Mouse (Mus musculus): ENCODE measurements at regions not wholly inside any gene's neighbourhood (a gene's known extent, or its start where the extent isn't known, plus 50 kb on each side); places are given as distances from the start of the nearest gene placed in this dataset.

DNA sequence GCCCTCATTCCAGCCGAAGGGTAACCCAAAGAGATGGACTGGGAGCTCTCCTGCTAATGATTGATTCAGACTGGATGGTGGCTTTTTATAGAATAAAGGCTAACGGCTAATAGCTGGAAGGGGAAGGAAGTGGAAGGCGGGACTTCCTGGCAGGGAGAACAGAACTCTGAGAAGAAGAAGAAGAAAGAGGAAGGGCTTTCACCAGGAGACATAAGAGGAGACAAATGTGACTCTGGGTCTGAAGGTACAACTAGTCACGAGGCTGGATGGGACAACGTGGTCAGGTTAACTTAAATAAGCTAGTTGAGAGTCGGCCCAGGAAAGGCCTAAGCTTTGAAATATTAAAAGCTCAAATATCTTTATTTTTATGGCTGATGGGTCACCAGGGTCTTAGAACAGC, 224.8 kb upstream of the Jarid2 start:
- no peak for DNase-seq (ENCODE audit: low spot score)

DNA sequence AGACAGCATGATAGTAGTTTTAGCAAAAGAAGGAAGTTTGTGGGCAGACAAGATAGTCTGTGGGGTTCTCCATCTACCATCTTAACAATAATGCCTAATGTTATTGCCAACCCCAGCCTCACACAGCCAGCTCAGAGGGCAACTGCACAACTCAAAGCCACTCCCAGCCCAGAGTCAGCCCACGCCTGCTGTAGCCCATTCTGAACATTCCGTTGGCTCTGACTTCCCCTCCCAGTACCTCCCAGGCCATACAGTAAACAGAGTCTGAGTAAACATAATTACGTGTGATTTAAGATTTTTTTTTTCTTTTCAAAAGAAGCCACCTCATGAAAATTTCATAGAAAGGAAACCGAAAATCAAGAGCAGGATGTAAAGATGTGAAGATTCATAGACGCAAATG, 222.3 kb upstream of the Jarid2 start:
- DNase-seq (ENCODE audit: low spot score), result no peak

DNA sequence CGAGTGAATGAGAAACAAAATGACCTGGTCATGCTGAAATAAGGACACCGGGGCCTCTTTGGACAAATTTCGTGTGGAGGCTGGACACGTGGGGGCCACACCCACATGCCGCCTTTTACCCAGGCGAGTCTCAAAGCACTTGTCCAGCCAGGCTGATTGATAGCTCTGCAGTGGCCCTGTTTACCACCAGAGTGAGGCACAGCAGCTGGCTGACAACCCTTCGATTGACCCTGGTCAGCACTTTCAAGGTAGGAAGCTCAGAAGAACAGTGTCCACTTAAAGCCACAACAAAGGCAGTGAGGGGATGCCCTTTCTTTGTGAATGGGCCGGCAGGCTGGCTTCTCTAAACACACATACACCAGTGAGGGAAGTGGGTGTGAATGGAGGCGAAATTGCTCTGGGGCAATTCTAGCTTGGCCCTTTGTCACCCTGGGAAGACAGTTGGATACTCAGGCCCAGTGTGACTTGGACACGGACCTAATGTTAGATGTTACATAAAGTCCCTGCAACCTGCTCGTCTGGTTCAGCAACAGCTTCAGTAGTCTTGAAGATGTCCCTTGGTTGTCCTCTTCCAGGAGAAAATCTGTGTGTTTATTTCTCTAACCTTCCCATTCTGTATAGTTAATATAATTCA, 219.6 kb upstream of the Jarid2 start:
- DNase-seq (ENCODE audit: low spot score), result no peak

DNA sequence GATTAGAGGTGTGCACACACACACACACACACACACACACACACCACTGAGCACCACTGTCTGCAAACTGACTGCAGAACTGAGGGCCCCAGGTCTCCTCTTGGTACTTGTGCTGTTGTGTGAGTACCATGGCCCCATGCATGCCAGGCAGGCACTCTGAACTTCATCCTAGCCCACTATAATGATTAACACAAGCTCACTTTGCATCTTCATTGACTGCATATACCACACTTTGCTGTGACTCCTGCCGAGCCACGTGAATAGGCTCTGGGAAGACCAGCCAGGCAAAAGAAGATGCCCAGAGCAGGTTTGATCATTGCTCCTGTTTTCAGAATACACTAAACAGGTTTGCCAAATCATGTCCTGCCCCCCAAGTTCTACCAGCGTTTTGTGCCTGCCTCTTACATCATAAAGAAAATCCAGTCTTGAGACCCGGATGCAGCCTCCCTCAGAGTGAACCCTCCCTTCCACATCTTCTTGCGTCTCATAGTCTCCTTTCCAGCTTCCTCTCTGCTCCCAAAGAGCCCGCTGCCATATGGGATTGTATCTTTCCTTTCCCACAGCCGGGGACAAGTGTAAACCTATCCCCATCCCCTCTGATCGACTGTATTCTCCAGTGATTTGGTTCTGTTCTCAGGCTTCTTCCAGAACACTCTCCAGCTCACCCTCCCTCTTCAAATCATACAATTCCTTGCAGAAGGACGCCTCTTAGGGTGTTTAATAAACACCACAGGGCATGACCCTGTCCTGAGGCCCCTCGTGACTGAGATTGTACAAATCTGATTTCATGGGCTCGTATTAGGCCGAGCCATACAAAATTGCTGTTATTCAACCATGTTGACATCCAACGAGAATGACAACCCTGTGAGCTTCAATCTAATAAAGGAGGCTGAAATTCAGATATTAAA, 215.6 kb upstream of the Jarid2 start:
- DNase-seq (ENCODE audit: low spot score), result no peak

DNA sequence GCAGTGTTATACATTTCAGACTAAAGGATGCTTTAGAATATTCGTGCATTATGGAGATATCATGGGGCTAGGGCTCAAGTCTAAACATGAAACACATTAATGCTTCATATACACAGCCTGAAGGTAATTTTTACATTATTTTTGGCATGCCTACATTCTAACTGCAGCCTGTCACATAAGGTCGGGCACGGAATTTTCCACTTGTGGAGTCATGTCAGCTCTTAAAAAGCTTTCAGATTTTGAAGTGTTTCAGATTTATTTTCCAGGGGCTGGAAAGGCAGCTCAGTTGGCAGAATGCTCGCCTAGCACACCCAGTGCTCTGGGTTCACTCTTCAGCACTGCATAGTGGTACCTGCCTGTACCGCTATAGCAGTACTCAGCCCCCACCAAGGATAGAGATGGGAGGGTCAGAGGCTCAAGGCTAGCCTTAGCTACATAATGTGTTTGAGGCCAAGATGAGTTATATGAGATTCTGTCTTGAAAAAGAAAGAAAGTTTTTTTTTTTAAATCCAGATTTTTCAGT, 214.6 kb upstream of the Jarid2 start:
- no peak for DNase-seq (ENCODE audit: low spot score)

DNA sequence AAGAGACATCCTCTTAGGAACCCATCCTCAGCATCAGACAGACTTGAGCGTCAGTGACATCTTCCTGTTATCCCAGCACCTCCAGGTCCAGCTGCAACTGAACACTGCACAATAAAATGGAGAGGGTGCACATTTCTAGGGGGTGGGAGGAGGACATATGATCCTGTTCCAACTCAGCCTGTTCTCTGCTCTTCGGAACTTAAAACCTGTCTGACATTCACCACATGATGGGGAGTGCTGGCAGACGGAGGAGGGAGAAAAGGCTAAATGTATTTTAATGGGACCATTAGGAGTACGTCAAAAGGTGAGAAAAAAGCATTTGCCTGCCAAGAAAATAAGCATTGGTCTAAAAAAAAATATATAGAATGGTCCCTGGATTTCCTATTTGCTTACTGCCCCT, 212.4 kb upstream of the Jarid2 start:
- DNase-seq (ENCODE audit: low spot score), result no peak

DNA sequence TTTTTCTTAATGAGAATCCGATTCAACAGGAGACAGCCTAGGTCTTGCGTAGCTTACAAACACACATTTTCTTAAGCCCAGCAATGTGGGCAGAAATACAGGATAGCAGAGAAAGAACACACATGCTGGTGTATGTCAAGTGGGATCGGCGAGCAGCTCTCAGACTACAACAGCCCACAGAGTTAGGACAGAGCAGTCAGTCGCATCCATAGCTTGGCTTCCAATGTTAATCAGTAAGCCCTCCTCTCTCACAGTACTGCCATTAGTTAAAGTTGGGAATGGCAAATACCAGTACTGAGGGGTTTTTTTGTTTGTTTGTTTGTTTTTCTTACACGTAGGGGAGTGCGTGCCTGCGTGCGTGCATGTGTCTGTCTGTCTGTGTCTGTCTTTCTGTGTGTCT, 212.0 kb upstream of the Jarid2 start:
- DNase-seq (ENCODE audit: low spot score), result no peak

DNA sequence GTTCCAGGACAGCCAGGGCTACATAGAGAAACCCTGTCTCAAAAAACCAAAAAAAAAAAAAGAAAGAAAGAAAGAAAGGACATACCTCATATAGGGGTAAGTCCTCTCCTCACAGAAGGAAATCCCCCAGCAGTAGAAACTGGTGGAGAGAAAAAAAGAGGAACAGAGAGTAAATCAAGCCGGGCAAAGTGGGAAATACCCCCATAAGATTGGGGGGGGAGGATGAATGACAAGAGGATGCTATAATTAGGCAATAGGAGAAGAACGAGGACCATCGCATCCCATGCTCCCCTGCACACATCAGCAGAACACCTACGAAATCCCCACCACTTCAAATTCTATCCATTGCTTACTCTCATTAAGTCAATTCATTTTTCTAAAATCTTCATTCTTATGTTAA, 211.1 kb upstream of the Jarid2 start:
- DNase-seq (ENCODE audit: low spot score), result no peak

DNA sequence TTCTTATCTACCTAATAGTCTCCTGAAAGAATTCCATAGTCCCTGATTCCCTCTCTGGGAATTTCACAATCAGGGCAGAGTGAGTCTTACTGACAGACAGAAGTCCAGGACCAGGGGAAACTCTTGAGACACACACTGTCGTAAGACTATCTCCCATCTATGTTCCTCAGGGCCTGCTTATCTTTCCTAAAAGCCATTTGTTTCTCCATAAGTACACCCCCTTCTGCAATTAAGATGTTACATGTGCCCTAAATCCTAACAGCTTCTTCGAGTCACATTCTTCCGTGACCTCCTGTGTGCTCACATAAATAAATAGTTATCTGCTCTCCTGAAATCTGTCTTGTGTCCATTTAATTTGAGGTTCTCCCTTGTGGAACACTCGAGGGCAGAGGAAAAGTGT, 205.8 kb upstream of the Jarid2 start:
- no peak for DNase-seq (ENCODE audit: low spot score)

DNA sequence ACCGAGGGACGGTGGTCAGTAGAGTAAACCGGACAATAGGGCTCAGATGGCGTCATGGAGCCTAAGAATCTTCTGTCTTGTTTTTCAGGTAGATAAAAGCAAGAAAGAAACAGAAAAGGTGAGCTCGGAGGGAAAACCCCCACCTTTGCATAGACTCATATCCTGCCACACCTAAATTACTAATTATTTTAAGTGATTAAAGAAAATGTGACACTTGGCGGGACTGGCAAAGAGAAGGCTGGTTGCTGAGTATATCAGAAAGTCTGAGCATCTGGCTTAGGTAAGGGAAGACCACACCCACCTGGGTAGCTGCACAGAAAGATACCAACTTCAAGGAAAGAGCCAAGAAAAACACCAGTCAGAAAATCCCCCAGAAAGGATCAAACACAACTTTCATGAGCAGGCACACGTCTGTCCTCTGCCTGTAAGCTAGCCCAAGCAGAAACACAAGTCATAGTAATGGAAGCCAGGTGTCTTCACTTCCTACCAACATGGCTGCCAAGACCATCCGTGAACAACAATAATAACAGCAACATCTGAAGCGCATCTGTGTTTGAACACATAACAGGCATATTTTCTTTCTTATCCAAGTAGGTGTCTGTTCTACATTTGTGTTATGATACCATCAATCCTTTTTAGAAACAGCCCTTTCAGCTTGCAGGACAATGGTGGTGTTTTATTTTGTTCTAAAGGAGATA, 198.3 kb upstream of the Jarid2 start:
- DNase-seq (ENCODE audit: low spot score), result no peak

DNA sequence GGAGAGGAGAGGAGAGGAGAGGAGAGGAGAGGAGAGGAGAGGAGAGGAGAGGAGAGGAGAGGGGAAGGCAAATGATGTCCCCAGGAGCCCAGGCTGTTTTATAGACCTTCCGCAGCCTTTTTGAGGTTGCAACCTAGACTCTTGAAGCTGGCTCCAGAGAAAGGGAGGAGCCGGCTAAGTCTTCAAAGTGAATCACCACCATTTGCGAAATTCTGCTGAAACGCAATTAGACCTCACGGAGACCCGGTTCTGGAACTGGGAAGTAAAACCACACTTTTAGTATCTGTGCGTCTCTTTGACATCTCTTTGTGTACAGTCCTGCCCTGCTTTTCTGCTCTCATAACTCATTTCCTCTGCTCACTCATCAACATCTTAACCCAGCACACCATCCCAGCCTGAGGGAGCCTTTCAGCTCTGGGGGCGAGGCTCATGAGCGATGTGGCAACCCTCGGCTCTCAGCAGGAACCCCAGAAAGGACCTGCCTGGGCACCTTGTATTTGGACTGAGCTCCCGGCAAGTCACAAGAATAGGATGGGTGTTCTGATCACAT, 196.6 kb upstream of the Jarid2 start:
- no peak for DNase-seq (ENCODE audit: low spot score)

DNA sequence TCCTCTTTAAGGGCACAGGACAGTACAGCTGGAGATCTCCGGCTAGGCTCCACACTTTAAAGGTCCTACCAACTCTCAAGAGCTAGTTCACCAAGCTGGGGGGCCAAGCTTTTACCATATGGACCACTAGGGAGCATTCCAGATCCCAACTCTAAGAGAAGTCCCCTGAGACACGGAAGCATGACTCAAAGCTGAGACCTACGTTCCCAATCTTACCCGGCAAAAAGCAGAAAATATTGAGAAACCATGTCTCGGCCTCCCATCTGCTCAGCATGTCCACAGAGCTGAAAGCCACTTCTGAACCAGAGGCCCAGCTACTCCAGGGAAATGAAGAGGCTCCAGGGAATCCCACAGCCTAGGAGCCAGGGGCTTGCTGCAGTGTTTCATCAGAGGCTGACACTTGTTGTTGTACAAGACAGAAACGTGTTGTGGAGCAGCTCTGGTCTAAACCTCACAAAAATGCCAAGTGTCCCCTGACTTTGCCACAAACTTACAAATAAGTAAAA, 194.6 kb upstream of the Jarid2 start:
- DNase-seq (ENCODE audit: low spot score), result no peak

DNA sequence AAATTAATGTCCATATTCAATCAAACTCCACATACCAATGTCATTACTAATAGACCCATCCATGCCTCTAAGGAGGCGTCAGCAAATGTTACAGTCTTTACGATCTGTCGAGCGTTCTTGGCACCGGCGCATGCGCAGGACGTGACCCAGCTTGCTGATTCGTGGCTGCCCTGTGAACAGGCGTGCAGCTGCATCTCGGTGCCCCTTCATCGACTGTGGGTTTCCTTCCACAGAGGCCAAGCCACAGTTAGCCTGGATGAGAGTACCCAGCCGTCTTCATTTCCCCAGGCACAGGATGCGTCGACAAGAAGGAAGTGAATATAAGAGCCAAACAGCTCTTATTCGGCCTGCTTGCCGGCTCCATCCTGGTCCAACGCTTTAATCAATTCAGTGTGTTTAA, 193.8 kb upstream of the Jarid2 start:
- no peak for DNase-seq (ENCODE audit: low spot score)

DNA sequence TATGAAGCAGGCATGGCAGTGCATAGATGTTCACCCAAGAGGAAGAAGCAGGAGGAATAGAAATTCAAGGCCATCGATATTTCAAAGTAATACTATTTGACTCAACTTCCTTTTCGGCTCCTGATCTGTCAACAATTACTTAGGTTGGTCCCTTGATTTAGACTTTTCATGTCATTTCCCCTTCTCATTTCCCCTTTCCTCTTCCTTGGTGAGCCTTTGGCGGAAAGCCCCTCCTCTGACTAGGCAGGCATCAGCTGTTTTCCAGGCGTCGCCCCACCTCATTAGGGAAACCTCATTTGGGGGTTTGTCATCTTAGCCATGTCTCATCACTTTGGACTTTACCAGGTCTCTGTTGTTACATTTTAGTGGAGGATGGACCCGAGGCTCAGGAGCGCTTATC, 191.0 kb upstream of the Jarid2 start:
- DNase-seq (ENCODE audit: low spot score), result no peak

DNA sequence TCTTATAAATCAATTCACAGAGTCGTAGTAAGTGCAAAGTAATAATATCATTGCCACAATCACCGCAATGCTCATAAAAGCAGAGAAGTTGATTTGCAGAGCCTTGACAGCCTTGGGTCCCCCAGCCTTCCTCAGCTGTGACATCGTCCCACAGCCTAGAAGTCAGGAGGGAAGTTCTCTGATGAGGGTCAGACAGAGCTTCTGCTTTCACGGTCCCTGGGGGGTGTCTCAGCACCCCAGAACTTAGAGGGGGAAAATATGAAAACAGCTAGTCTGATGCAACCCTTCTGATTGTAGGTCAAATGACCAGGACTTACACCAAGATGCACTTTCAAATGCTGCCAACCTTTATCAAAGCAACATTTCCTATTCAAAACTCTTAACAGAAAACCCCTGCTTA, 188.9 kb upstream of the Jarid2 start:
- DNase-seq (ENCODE audit: low spot score), result no peak

DNA sequence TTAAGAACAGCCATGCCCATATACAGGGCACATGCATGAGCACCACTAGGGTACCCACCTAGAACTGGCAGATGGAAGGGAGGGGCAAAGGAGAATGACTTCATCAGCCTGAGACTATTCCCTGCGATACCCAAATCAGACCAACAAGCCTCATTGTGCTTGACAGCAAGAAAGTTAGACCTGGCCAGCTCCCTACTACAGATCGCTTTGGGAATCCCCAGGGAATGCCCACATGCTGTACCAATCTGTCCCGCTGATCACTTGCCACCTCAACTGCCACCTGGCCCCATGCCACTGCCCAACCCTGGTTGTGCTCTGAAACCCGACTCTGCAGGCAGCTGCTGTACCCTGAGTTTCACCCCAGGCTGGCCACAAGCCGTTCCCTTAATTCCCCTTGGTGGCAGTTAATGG, 188.0 kb upstream of the Jarid2 start:
- no peak for DNase-seq (ENCODE audit: low spot score)

DNA sequence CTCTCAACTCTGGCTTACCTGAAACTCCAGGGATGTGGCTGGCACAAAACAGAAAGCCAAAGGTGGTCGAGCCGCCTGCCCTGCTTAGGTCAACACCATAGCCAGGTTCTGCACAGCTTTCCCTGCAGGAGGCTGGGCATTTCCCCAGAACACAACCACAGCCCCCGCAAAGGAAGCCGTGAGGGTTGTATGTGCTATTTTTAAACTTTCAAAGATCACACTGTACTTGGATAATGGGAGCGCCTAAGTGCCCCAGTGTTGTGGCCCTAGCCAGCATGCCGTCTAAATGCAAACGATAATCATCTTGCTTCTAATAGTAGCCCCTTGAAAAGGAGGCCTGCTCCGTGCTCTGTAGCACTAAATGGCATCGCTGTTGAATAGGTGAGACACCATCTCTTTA, 184.5 kb upstream of the Jarid2 start:
- no peak for DNase-seq (ENCODE audit: low spot score)

DNA sequence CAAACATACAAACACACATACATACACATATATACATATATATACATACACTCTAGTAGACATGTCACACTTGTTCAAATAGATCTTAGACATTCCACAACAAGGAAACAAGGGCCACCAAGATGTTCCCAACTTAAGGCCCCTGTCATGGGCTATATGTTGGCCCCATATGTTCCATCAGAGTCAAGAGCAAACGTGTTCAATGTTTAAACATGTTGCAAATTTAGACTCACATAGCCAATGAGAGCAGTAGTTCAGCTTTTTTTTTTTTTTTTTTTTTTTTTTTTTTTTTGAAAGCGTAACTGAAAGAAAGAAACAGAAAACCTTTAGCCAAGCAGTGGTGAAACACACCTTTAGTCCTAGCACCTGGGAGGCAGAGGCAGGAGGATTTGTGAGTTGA, 183.0 kb upstream of the Jarid2 start:
- DNase-seq (ENCODE audit: low spot score), result no peak

DNA sequence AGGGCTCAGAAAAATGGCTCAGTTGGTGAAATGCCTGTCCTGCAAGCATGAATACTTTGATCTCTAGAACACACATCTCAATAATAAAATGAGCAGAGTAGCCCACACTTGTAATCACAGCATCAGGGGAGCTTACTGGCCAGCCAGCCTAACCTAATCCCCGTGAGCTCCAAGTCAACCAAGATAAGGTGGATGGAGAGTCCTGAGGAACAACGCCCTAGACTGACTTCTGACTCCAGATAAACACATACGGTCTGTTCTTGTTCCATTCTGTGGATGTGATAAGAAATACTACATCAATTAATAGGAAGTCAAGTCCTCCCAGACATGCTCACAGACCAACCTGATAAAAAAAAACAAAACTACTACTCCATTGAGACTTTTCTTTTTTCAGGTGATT, 180.4 kb upstream of the Jarid2 start:
- no peak for DNase-seq (ENCODE audit: low spot score)

DNA sequence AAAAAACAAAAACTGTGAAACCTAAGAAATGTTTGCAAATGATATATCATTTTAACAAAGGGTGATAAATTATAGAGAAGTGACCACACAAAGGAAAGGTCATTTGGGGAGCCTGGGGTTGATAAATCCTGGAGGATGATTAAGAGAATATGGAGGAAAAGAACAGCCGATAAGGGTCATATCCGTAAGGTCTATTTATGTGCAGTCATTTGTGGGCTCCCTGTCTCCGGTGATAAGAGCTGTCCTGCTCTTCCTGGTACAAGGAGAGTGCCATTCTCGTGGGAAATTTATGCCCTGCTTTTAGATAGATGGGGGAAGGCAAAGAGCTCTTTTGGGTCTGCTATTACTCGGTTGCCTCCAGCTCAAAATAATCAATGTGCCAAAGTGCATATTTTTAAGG, 175.9 kb upstream of the Jarid2 start:
- DNase-seq (ENCODE audit: low spot score), result no peak

DNA sequence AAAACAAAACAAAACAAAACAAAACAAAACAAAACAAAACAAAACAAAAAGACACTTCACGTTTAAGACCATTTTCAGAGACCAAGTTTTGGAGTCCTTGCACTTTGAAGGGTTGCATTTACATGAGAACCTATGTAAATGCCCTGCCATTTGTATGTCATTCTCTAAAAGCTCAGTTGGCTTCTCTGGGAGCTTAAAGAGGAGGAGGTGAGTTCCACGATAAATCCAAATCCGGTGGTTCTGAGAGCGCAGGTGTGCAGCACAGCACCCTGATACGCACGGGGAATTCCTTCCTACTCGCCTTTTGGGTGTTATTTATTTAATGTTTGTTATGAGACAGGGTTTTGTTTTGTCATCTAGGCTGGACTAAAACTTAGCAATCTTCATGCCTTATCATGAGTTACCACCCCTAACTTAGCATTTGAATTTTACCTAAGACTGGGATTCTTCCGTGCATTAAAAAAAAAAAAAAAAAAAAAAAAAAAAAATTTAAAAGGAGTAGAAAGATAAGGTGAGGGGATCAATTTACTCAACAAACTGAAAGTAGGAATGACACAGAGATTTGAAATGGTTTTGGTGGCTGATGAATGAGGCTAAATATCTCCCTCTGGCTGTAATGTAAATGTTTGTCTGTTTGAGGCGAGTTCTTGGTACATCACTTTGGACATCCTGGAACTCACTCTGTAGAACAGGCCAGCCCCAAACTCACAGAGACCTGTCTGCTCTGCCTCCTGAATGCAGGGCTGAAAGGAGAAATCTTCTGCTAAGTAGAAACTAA, 174.4 kb upstream of the Jarid2 start:
- DNase-seq (ENCODE audit: low spot score), result no peak

DNA sequence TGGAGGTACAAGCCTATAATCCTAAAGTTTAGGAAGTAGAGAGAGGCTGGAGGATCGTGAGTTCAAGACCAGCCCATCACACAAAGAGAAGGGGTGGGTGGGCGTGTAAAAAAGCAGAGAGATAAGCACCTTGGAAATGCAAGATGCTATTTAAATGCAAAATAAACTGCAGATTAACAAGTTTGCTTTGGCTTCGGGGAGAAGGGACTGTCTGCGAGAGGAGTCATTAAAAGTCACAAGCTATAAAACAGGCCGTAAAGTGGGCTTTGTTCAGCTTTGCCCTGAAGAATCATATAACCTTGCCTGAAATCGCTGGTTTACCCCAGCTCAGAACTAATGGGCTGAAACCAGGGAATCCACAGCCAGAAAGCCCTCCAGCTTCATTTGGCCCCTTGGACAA, 173.3 kb upstream of the Jarid2 start:
- no peak for DNase-seq (ENCODE audit: low spot score)

Measured in c-Kit-positive CD71-positive TER-119-positive erythroid progenitor cells, embryonic 14.5 days (primary cell).